Mouse (Mus musculus) testis, adult 2 months (tissue): ENCODE data around the gene Slc20a1. TPM values are rescaled to one million over a fixed set of nuclear protein-coding genes. Genes with fewer than 3 reads are reported as not detected.

Experiments
- H3K27ac ChIP-seq: fragments of 200-500 bp; 2 replicates; pipeline ENCODE4 v1.5.1; 2012; ENCODE audit warnings: low read depth, low read length; ENCODE audit not compliant: control insufficient read depth, insufficient read depth
- H3K27me3 ChIP-seq: fragments of 200-500 bp; 2 replicates; pipeline ENCODE4 v1.6.1; 2012; ENCODE audit warnings: mild to moderate bottlenecking, low read length, moderate library complexity; ENCODE audit not compliant: control insufficient read depth, insufficient read depth
- H3K36me3 ChIP-seq: fragments of 200-500 bp; 2 replicates; pipeline ENCODE4 v1.6.1; 2012; ENCODE audit warnings: mild to moderate bottlenecking, low read length; ENCODE audit not compliant: control insufficient read depth, insufficient read depth
- H3K4me1 ChIP-seq: fragments of 200-500 bp; 2 replicates; pipeline ENCODE4 v1.6.1; 2012; ENCODE audit warnings: low read length; ENCODE audit not compliant: control insufficient read depth, insufficient read depth
- H3K4me3 ChIP-seq: fragments of 200-500 bp; 2 replicates; pipeline ENCODE4 v1.5.1; 2012; ENCODE audit warnings: low read depth, mild to moderate bottlenecking, low read length, moderate library complexity, mixed read lengths; ENCODE audit not compliant: control insufficient read depth
- CTCF ChIP-seq: fragments of 200-500 bp; IDR thresholded peaks from 2 replicates; pipeline ENCODE4 v1.5.1; 2012; ENCODE audit warnings: low read depth, mild to moderate bottlenecking, inconsistent platforms, low read length, moderate library complexity; ENCODE audit not compliant: control insufficient read depth, insufficient read depth, insufficient replicate concordance
- POLR2A ChIP-seq: fragments of 200-500 bp; IDR thresholded peaks from 2 replicates; pipeline ENCODE4 v1.6.1; 2012; ENCODE audit warnings: low read depth, mild to moderate bottlenecking, inconsistent platforms, low read length, moderate library complexity; ENCODE audit not compliant: control insufficient read depth
- polyA plus RNA-seq: library from polyadenylated mRNA; depleted of rRNA; stranded (reverse); fragments of >200 nt; gene quantifications from 2 replicates; pipeline ENCODE4 v1.2.3, GENCODE M21; 2012

The Slc20a1 gene
- polyA plus RNA-seq, 1 experiment, result 14.9 TPM

- TF ChIP-seq CTCF (no peak), POLR2A (no peak)
- Histone ChIP-seq H3K4me3 (no peak overlapping the region), H3K27ac (no peak overlapping the region), H3K36me3 (no peaks in the 10 kb centered on the region), H3K27me3 (no peaks in the 10 kb centered on the region), H3K4me1 (peaks cover 4% of the 10 kb centered on the region)
Measured at GRCm38 (mm10) chr2:129196317-129196716, 2.2 kb upstream of the Slc20a1 start.

- TF ChIP-seq POLR2A (no peak), CTCF (no peak)
- H3K27me3 ChIP-seq, result no peaks in the 10 kb centered on the region
- no peak overlapping the region for H3K27ac ChIP-seq
- peaks cover 4% of the 10 kb centered on the region for H3K4me1 ChIP-seq
- no peaks in the 10 kb centered on the region for H3K36me3 ChIP-seq
- no peak overlapping the region for H3K4me3 ChIP-seq
Measured at GRCm38 (mm10) chr2:129197197-129197596, 1.4 kb upstream of the Slc20a1 start.

- TF ChIP-seq POLR2A, result no peak; the same call in 1 of the 2 replicates
- no peak for TF ChIP-seq CTCF
- H3K27ac ChIP-seq, result peak overlapping the region; percentile 61
Measured at GRCm38 (mm10) chr2:129197843-129198435, 625 bp upstream of the Slc20a1 start.

GRCm38 (mm10) chr2:129199328-129200085 is 943 bp downstream of the Slc20a1 start:
- Histone ChIP-seq H3K27ac (no peak overlapping the region), H3K27me3 (no peaks in the 10 kb centered on the region), H3K4me1 (peaks cover 4% of the 10 kb centered on the region), H3K4me3 (peak overlapping the region; percentile 46; the same call in 1 of the 2 replicates), H3K36me3 (no peaks in the 10 kb centered on the region)
- TF ChIP-seq CTCF (no peak), POLR2A (no peak)

More at GRCm38 (mm10) chr2:129197843-129198435, 625 bp upstream of the Slc20a1 start:
- Histone ChIP-seq H3K4me1 (peaks cover 4% of the 10 kb centered on the region), H3K4me3 (peak overlapping the region; percentile 96), H3K27me3 (no peaks in the 10 kb centered on the region), H3K36me3 (no peaks in the 10 kb centered on the region)

- no peak overlapping the region for H3K27ac ChIP-seq
- no peaks in the 10 kb centered on the region for H3K27me3 ChIP-seq
- TF ChIP-seq CTCF, result no peak
- no peak for TF ChIP-seq POLR2A
- no peak overlapping the region for H3K4me3 ChIP-seq
- H3K36me3 ChIP-seq, result no peaks in the 10 kb centered on the region; the same call in none of the 2 replicates
- H3K4me1 ChIP-seq, result no peaks in the 10 kb centered on the region
Measured at GRCm38 (mm10) chr2:129205000-129205399, 6.4 kb downstream of the Slc20a1 start.

- Histone ChIP-seq H3K4me3 (no peak overlapping the region), H3K27me3 (no peaks in the 10 kb centered on the region), H3K36me3 (no peaks in the 10 kb centered on the region; the same call in none of the 2 replicates), H3K27ac (no peak overlapping the region), H3K4me1 (no peaks in the 10 kb centered on the region)
- TF ChIP-seq CTCF, result no peak
- TF ChIP-seq POLR2A, result no peak
Measured at GRCm38 (mm10) chr2:129206824-129207223, 8.3 kb downstream of the Slc20a1 start.

- Histone ChIP-seq H3K4me1 (no peaks in the 10 kb centered on the region), H3K27me3 (no peaks in the 10 kb centered on the region), H3K4me3 (no peak overlapping the region), H3K27ac (no peak overlapping the region), H3K36me3 (no peaks in the 10 kb centered on the region; the same call in none of the 2 replicates)
- TF ChIP-seq POLR2A (no peak), CTCF (no peak)
Measured at GRCm38 (mm10) chr2:129208181-129208746, 9.7 kb downstream of the Slc20a1 start.
